Mouse (Mus musculus): ENCODE data around the gene Gjb4. TPM values are rescaled to one million over a fixed set of nuclear protein-coding genes. Genes with fewer than 3 reads are reported as not detected.

Gjb4 gene
- total and polyA plus RNA-seq, 2 experiments from 2014 or later: not detected

- no peaks in the 10 kb centered on the region for H3K9me3 ChIP-seq (replicated peaks; ENCODE audit: control insufficient read depth, low read length)
- DNase-seq (ENCODE audit: low spot score) (no peak), ATAC-seq (ENCODE audit: insufficient read depth, low read depth) (no peak)
- no peaks in the 10 kb centered on the region for H3K36me3 ChIP-seq (replicated peaks; ENCODE audit: control insufficient read depth, insufficient read depth, low read length)
- H3K4me3 ChIP-seq (ENCODE audit: low read depth, low read length): no peak overlapping the region
- H3K27me3 ChIP-seq (ENCODE audit: control insufficient read depth, insufficient read depth, low read length): peaks cover 24% of the 10 kb centered on the region
- no peak overlapping the region for H3K9ac ChIP-seq (replicated peaks; ENCODE audit: low read depth, low read length)
- TF ChIP-seq EP300 (IDR thresholded peaks at IDR 0.05; ENCODE audit: low read depth): no peak
- H3K4me1 ChIP-seq (ENCODE audit: control insufficient read depth, insufficient read depth): no peaks in the 10 kb centered on the region; the same call in 1 of the 2 replicates
- no peak overlapping the region for H3K27ac ChIP-seq (ENCODE audit: low read depth)
- H3K4me2 ChIP-seq (ENCODE audit: low read depth, low read length): no peak overlapping the region
- WGBS: 27% methylated on average over 5 of the region's 5 CpGs
Measured at GRCm38 (mm10) chr4:127334870-127335504, 18.9 kb downstream of the Gjb4 start.

DNA sequence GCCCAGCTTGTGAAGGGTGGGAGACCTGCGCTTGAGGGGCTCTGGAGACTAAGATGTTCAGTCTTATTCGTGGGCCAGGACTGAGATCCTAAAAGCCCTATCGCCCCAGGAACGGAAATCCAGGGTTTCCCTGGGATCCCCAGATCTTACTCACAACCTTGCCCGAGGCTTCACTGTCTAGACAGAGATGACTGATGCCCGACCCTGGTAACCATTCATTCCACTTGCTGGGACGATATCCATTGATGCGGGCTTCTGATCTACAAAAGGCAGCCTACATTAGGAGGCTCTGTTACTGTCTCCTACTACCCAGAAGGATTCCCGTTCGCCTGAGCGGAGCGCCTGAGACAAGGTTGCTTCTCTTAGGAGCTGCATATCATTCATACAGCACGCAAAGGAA lies 22.7 kb downstream of the Gjb4 start:
- 27% methylated on average over 13 of the region's 13 CpGs for WGBS
- no peak for ATAC-seq (ENCODE audit: insufficient read depth, low read depth)
- H3K4me1 ChIP-seq (ENCODE audit: control insufficient read depth, insufficient read depth): no peaks in the 10 kb centered on the region; the same call in 1 of the 2 replicates
- no peak for TF ChIP-seq CTCF (IDR thresholded peaks at IDR 0.05; ENCODE audit: low read depth)
- TF ChIP-seq EP300 (IDR thresholded peaks at IDR 0.05; ENCODE audit: low read depth): no peak
- no peaks in the 10 kb centered on the region for H3K36me3 ChIP-seq (replicated peaks; ENCODE audit: control insufficient read depth, insufficient read depth, low read length)
- no peak overlapping the region for H3K27ac ChIP-seq (ENCODE audit: low read depth)
- H3K9ac ChIP-seq (replicated peaks; ENCODE audit: low read depth, low read length): no peak overlapping the region
- no peaks in the 10 kb centered on the region for H3K9me3 ChIP-seq (replicated peaks; ENCODE audit: control insufficient read depth, low read length)
- no peak overlapping the region for H3K4me2 ChIP-seq (ENCODE audit: low read depth, low read length)
- H3K27me3 ChIP-seq (ENCODE audit: control insufficient read depth, insufficient read depth, low read length): peaks cover 55% of the 10 kb centered on the region
- no peak for DNase-seq (ENCODE audit: low spot score)
- H3K4me3 ChIP-seq (ENCODE audit: low read depth, low read length): no peak overlapping the region

DNA sequence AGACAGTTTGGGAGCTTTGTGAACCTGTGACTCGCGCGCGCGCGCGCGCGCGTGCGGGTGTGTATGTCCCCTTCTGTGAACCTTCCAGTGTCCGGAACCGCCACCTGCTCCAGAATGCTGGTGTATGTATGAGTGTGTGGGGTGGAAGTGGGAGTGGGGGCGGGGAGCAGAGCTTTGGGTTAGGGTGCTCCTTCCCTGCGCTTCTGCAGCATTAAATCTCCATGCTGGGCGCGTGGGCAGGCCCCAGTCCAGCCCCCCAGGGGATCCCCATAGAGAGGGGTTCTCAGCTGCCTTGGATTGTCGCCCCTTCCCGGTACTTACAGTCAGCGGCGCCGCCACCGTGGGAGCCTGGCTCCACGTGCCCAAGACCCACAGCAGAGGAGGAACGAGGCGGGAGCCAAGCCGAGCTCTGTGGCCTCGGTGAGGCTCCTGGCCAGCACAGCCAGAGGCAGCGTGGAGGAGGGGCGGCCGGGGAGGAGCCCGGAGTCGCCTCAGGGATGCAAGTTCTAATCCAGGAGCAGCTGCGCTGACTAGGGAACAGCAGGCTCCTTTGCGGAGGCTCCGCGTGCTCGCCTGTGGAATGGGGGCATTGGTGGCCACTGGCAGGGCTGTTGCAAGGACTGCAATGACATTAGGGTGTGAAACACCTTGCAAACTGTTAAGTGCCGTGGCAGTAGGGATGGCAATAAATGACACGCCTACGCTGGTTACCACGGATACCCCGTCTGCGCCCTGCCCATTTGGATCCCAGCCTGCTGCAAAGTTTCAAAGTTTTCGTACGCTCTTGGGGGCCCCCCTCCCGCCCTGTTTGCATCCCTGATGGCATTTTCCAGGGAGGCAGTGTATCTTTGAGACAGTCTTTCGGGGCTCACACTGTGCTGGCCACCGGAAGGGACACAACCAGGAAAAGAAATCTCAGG lies 23.4 kb downstream of the Gjb4 start, which contains the start of gene Gjb3:
Gene Gjb3, minus strand, starts transcription at position 664 of the 920 bp plus-strand sequence.
- Histone ChIP-seq H3K27me3 (ENCODE audit: control insufficient read depth, insufficient read depth, low read length) (peaks cover 60% of the 10 kb centered on the region), H3K27ac (ENCODE audit: low read depth) (no peak within 1 kb of the TSS), H3K4me3 (ENCODE audit: low read depth, low read length) (peak within 1 kb of the TSS; percentile 16), H3K9me3 (replicated peaks; ENCODE audit: control insufficient read depth, low read length) (no peaks in the 10 kb centered on the region), H3K4me1 (ENCODE audit: control insufficient read depth, insufficient read depth) (no peaks in the 10 kb centered on the region; the same call in 1 of the 2 replicates), H3K9ac (replicated peaks; ENCODE audit: low read depth, low read length) (no peak within 1 kb of the TSS), H3K36me3 (replicated peaks; ENCODE audit: control insufficient read depth, insufficient read depth, low read length) (no peaks in the 10 kb centered on the region), H3K4me2 (ENCODE audit: low read depth, low read length) (peak within 1 kb of the TSS; percentile 29)
- DNase-seq (ENCODE audit: low spot score) (no peak), ATAC-seq (ENCODE audit: insufficient read depth, low read depth) (peak; percentile 30; the same call in 1 of the 2 replicates)
- no peak for TF ChIP-seq CTCF (IDR thresholded peaks at IDR 0.05; ENCODE audit: low read depth)
- no peak for TF ChIP-seq EP300 (IDR thresholded peaks at IDR 0.05; ENCODE audit: low read depth)
- WGBS: 4% methylated on average over 49 of the region's 49 CpGs

DNA sequence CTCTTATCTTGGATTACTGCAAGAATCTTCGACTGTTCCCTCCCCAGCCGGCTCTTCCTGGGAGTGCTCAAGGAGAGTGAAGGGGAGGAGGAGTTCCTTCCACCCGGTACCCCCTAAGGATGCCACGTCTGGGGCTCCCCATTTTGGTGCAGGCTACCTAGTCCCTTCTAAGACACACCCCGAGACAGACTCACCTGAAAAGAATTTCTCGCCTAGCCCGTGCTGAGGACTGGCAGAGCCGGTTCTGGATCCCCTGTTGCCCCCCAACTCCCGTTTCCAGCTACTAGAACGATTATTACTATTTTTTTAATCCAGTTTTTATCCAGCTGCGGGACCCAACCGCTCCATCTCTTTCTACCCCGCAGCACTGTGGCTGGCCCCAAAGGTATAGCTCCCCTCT lies 24.1 kb downstream of the Gjb4 start:
- H3K4me2 ChIP-seq (ENCODE audit: low read depth, low read length): no peak overlapping the region
- peaks cover 63% of the 10 kb centered on the region for H3K27me3 ChIP-seq (ENCODE audit: control insufficient read depth, insufficient read depth, low read length)
- H3K27ac ChIP-seq (ENCODE audit: low read depth): no peak overlapping the region
- no peaks in the 10 kb centered on the region; the same call in 1 of the 2 replicates for H3K4me1 ChIP-seq (ENCODE audit: control insufficient read depth, insufficient read depth)
- WGBS: 2% methylated on average over 13 of the region's 13 CpGs
- no peak overlapping the region for H3K9ac ChIP-seq (replicated peaks; ENCODE audit: low read depth, low read length)
- H3K4me3 ChIP-seq (ENCODE audit: low read depth, low read length): peak overlapping the region; percentile 16; the same call in 1 of the 2 replicates
- no peak for TF ChIP-seq CTCF (IDR thresholded peaks at IDR 0.05; ENCODE audit: low read depth)
- no peak for TF ChIP-seq EP300 (IDR thresholded peaks at IDR 0.05; ENCODE audit: low read depth)
- ATAC-seq (ENCODE audit: insufficient read depth, low read depth) (no peak), DNase-seq (ENCODE audit: low spot score) (no peak)
- H3K36me3 ChIP-seq (replicated peaks; ENCODE audit: control insufficient read depth, insufficient read depth, low read length): no peaks in the 10 kb centered on the region
- no peaks in the 10 kb centered on the region for H3K9me3 ChIP-seq (replicated peaks; ENCODE audit: control insufficient read depth, low read length)

- TF ChIP-seq EP300 (IDR thresholded peaks at IDR 0.05; ENCODE audit: low read depth) (no peak), CTCF (IDR thresholded peaks at IDR 0.05; ENCODE audit: low read depth) (no peak)
- no peaks in the 10 kb centered on the region for H3K36me3 ChIP-seq (replicated peaks; ENCODE audit: control insufficient read depth, insufficient read depth, low read length)
- ATAC-seq (ENCODE audit: insufficient read depth, low read depth): no peak
- no peaks in the 10 kb centered on the region for H3K9me3 ChIP-seq (replicated peaks; ENCODE audit: control insufficient read depth, low read length)
- H3K9ac ChIP-seq (replicated peaks; ENCODE audit: low read depth, low read length): no peak overlapping the region
- H3K4me2 ChIP-seq (ENCODE audit: low read depth, low read length): no peak overlapping the region
- no peak overlapping the region for H3K27ac ChIP-seq (ENCODE audit: low read depth)
- 14% methylated on average over 3 of the region's 3 CpGs for WGBS
- H3K4me1 ChIP-seq (ENCODE audit: control insufficient read depth, insufficient read depth): no peaks in the 10 kb centered on the region; the same call in 1 of the 2 replicates
- H3K4me3 ChIP-seq (ENCODE audit: low read depth, low read length): no peak overlapping the region
- peaks cover 63% of the 10 kb centered on the region for H3K27me3 ChIP-seq (ENCODE audit: control insufficient read depth, insufficient read depth, low read length)
- no peak for DNase-seq (ENCODE audit: low spot score)
Measured at GRCm38 (mm10) chr4:127329046-127329445, 24.8 kb downstream of the Gjb4 start.

Data from heart, postnatal 0 days (tissue).